Mouse (Mus musculus) CH12.LX (cell line): ENCODE results near the gene Gramd1a. TPM values are rescaled to one million over a fixed set of nuclear protein-coding genes. Genes with fewer than 3 reads are reported as not detected.
A peak's percentile ranks its signal among the peaks of the same experiment; 100 is the strongest.

Experiments used
- DNase-seq: peaks from one replicate; pipeline ENCODE4 v3.0.0-alpha.2; 2013; ENCODE audit errors: extremely low read depth
- H3K27ac ChIP-seq: 2 replicates; pipeline ENCODE4 v1.5.1; 2012; ENCODE audit warnings: low read depth, mild to moderate bottlenecking, control low read depth, moderate library complexity; ENCODE audit not compliant: insufficient read depth
- H3K27me3 ChIP-seq: replicated peaks from 2 replicates; pipeline ENCODE3; 2012; ENCODE audit warnings: inconsistent platforms
- H3K36me3 ChIP-seq, 2 experiments: replicated peaks in 1 of 2; 2 replicates each; pipeline versions ENCODE3 to v1.6.1; 2012; ENCODE audit warnings: inconsistent platforms in 1 of 2, low read length in 1 of 2, mild to moderate bottlenecking in 1 of 2, mixed read lengths in 1 of 2, moderate library complexity in 1 of 2; ENCODE audit not compliant: control insufficient read depth in 1 of 2, insufficient read depth in 1 of 2
- H3K4me1 ChIP-seq, 2 experiments: 2 replicates each; pipeline ENCODE4 v1.6.1; 2012; ENCODE audit warnings: inconsistent platforms in 1 of 2, moderate library complexity in 1 of 2; ENCODE audit not compliant: insufficient read depth in 2 of 2, control insufficient read depth in 1 of 2
- H3K4me2 ChIP-seq: 2 replicates; pipeline ENCODE4 v1.6.1; 2012; ENCODE audit warnings: low read depth, mild to moderate bottlenecking, control low read depth; ENCODE audit not compliant: poor library complexity, insufficient read depth, severe bottlenecking
- H3K4me3 ChIP-seq, 3 experiments: fragments of 150-350 bp in 1 of 3; sonication (generic) in 1 of 3; replicated peaks in 1 of 3; 2 replicates each; pipeline versions ENCODE3 to v1.5.1; 2011 to 2012; ENCODE audit warnings: low read depth in 2 of 3, low read length in 2 of 3, mild to moderate bottlenecking in 2 of 3, moderate library complexity in 2 of 3, control low read depth in 1 of 3, improper control_type of control experiment in 1 of 3, inconsistent platforms in 1 of 3, mixed read lengths in 1 of 3; ENCODE audit not compliant: poor library complexity in 1 of 3
- H3K79me2 ChIP-seq: replicated peaks from 2 replicates; pipeline ENCODE4 v1.6.1; 2012; ENCODE audit warnings: mild to moderate bottlenecking, moderate library complexity; ENCODE audit not compliant: control insufficient read depth, poor library complexity, insufficient read depth, severe bottlenecking; ENCODE audit errors: extremely low read depth
- H3K9ac ChIP-seq: 2 replicates; pipeline ENCODE4 v1.6.1; 2012; ENCODE audit warnings: low read depth, mild to moderate bottlenecking, control low read depth, moderate library complexity; ENCODE audit not compliant: insufficient read depth
- H3K9me3 ChIP-seq: replicated peaks from 2 replicates; pipeline ENCODE3; 2012; ENCODE audit warnings: low read length, inconsistent platforms, mixed read lengths
- CTCF ChIP-seq, 2 experiments: IDR thresholded peaks in 1 of 2; conservative IDR thresholded peaks in 1 of 2; 2 replicates each; pipeline ENCODE4 v1.5.1; 2011 to 2012; ENCODE audit warnings: low read depth in 2 of 2, low read length in 2 of 2, improper control_type of control experiment in 1 of 2, inconsistent platforms in 1 of 2, mild to moderate bottlenecking in 1 of 2, moderate library complexity in 1 of 2
- E2F4 ChIP-seq: IDR thresholded peaks from 2 replicates; pipeline ENCODE4 v1.6.1; 2011; ENCODE audit warnings: low read depth, low read length, improper control_type of control experiment; ENCODE audit not compliant: insufficient replicate concordance
- ELF1 ChIP-seq: IDR thresholded peaks from 2 replicates; pipeline ENCODE4 v1.6.1; 2014; ENCODE audit warnings: low read depth, mild to moderate bottlenecking, inconsistent platforms, low read length, improper control_type of control experiment
- ETS1 ChIP-seq: conservative IDR thresholded peaks from 2 replicates; pipeline ENCODE4 v1.6.1; 2012; ENCODE audit warnings: low read depth, mild to moderate bottlenecking, inconsistent platforms, low read length, improper control_type of control experiment, moderate library complexity
- IRF4 ChIP-seq: IDR thresholded peaks from 2 replicates; pipeline ENCODE4 v1.6.1; 2014; ENCODE audit warnings: low read depth, mild to moderate bottlenecking, inconsistent platforms, low read length, improper control_type of control experiment
- KAT2A ChIP-seq: IDR thresholded peaks from 2 replicates; pipeline ENCODE4 v1.6.1; 2012; ENCODE audit warnings: low read length, improper control_type of control experiment, inconsistent platforms; ENCODE audit not compliant: insufficient replicate concordance
- MAFK ChIP-seq: IDR thresholded peaks from 2 replicates; pipeline ENCODE4 v1.6.1; 2011; ENCODE audit warnings: low read length, improper control_type of control experiment; ENCODE audit not compliant: insufficient replicate concordance
- MEF2A ChIP-seq: IDR thresholded peaks from 2 replicates; pipeline ENCODE4 v1.6.1; 2014; ENCODE audit warnings: low read depth, mild to moderate bottlenecking, inconsistent platforms, low read length, improper control_type of control experiment, borderline replicate concordance
- NELFE ChIP-seq: IDR thresholded peaks from 2 replicates; pipeline ENCODE4 v1.6.1; 2011; ENCODE audit warnings: low read depth, low read length, improper control_type of control experiment
- PAX5 ChIP-seq: IDR thresholded peaks from 2 replicates; pipeline ENCODE4 v1.6.1; 2012; ENCODE audit warnings: low read length, inconsistent platforms, mixed read lengths
- RAD21 ChIP-seq: IDR thresholded peaks from 2 replicates; pipeline ENCODE4 v1.6.1; 2011; ENCODE audit warnings: low read depth, mild to moderate bottlenecking, low read length, improper control_type of control experiment, moderate library complexity
- SMC3 ChIP-seq: IDR thresholded peaks from 2 replicates; pipeline ENCODE4 v1.6.1; 2011; ENCODE audit warnings: low read depth, low read length, improper control_type of control experiment
- ZMIZ1 ChIP-seq: IDR thresholded peaks from 2 replicates; pipeline ENCODE4 v1.6.1; 2012; ENCODE audit warnings: low read depth, mild to moderate bottlenecking, inconsistent platforms, low read length, improper control_type of control experiment
- ZNF384 ChIP-seq: IDR thresholded peaks from 2 replicates; pipeline ENCODE4 v1.6.1; 2012; ENCODE audit warnings: low read depth, low read length, improper control_type of control experiment, inconsistent platforms
- dilution Hi-C: fragments of 300-500 bp; cut with MboI; formaldehyde crosslinking; loops from 2 replicates; pipeline ENCODE4 v1.14.3; 2020; ENCODE audit warnings: low sequenced_read_pairs; ENCODE audit not compliant: extremely low pct_unique_long_range_greater_than_20kb, extremely low pct_ligation_motif_present
- in situ Hi-C: fragments of 300-500 bp; cut with MboI; formaldehyde crosslinking; loops from 3 replicates; pipeline ENCODE4 v1.14.3; 2019; ENCODE audit warnings: low sequenced_read_pairs, low pct_ligation_motif_present, low pct_unique_long_range_greater_than_20kb, mixed read lengths
- polyA plus RNA-seq: library from polyadenylated mRNA; unstranded; fragments of >175 nt; gene quantifications from 2 replicates; pipeline ENCODE4 v1.2.1, GENCODE M21; 2012; ENCODE audit warnings: low read depth; ENCODE audit not compliant: insufficient read length
- total RNA-seq, 2 experiments: library from RNA; depleted of rRNA; stranded (reverse); fragments of 300-350 nt in 1 of 2; fragments of >200 nt in 1 of 2; gene quantifications; 2 replicates each; pipeline ENCODE4 v1.2.3; 2012 to 2014

Gramd1a gene
- total and polyA plus RNA-seq, 3 experiments, result 49.5 to 90.7 (median 86.0) TPM

GRCm38 (mm10) chr7:31182863-31183262 lies 27.2 kb upstream of the Gramd1a start:
- TF ChIP-seq SMC3, result peak; percentile 53
- no peak for TF ChIP-seq PAX5
- TF ChIP-seq CTCF (conservative IDR thresholded peaks at IDR 0.05 in 1 of 2, IDR thresholded peaks at IDR 0.05 in 1 of 2; ENCODE audit: low read depth in 2 of 2, low read length in 2 of 2), result peak; percentile 8 to 69; a peak in 3 of 4 replicates
- peak; percentile 76 for TF ChIP-seq RAD21
- peak; percentile 48 for DNase-seq
- Histone ChIP-seq H3K9me3 (peaks cover 7% of the 10 kb centered on the region), H3K27ac (no peak overlapping the region), H3K36me3 (no peaks in the 10 kb centered on the region), H3K4me3 (no peak overlapping the region), H3K27me3 (peaks cover 15% of the 10 kb centered on the region), H3K4me2 (no peak overlapping the region), H3K79me2 (no peaks in the 10 kb centered on the region), H3K9ac (no peak overlapping the region), H3K4me1 (peaks cover 0 to 7% of the 10 kb centered on the region in 2 experiments; a peak in 2 of 4 replicates)
- in situ Hi-C loops (loop anchor here (25.0 kb wide), 1 partner anchor 129 kb away; no protein-coding TSS in a partner anchor), dilution Hi-C loops (no loop called here)

GRCm38 (mm10) chr7:31176886-31177763 lies 21.4 kb upstream of the Gramd1a start:
- H3K4me3 ChIP-seq, result no peak overlapping the region
- H3K9ac ChIP-seq, result no peak overlapping the region
- H3K27ac ChIP-seq, result no peak overlapping the region
- peaks cover 15% of the 10 kb centered on the region for H3K9me3 ChIP-seq
- peak; percentile 78 for DNase-seq
- no peaks in the 10 kb centered on the region for H3K79me2 ChIP-seq
- in situ Hi-C loops (loop anchor here (5.0 to 25.0 kb wide), 3 partner anchors 35 to 135 kb away; no protein-coding TSS in a partner anchor), dilution Hi-C loops (no loop called here)
- peaks cover 19% of the 10 kb centered on the region for H3K27me3 ChIP-seq
- H3K4me2 ChIP-seq, result peak overlapping the region; percentile 54
- no peaks in the 10 kb centered on the region for H3K36me3 ChIP-seq
- H3K4me1 ChIP-seq, result peaks cover 8 to 25% of the 10 kb centered on the region in 2 experiments; a peak in 3 of 4 replicates
- TF ChIP-seq MAFK (no peak), ELF1 (0 out of 2 replicates have a peak, but pooled peaks have one; percentile 22), SMC3 (peak; percentile 85), ETS1 (no peak), RAD21 (peak; percentile 91), CTCF (conservative IDR thresholded peaks at IDR 0.05 in 1 of 2, IDR thresholded peaks at IDR 0.05 in 1 of 2; ENCODE audit: low read depth in 2 of 2, low read length in 2 of 2) (peak; percentile 91 to 95), KAT2A (no peak)

- no peak overlapping the region for H3K4me3 ChIP-seq
- TF ChIP-seq IRF4, result 0 out of 2 replicates have a peak, but pooled peaks have one; percentile 33
- no peak for TF ChIP-seq PAX5
- peak; percentile 82 for TF ChIP-seq MEF2A
- no peak for TF ChIP-seq NELFE
- TF ChIP-seq ZMIZ1, result no peak
- no peak for TF ChIP-seq ZNF384
- no peak for TF ChIP-seq KAT2A
- TF ChIP-seq E2F4, result no peak
- peaks cover 16% of the 10 kb centered on the region for H3K27me3 ChIP-seq
- in situ Hi-C loops (loop anchor here (5.0 to 25.0 kb wide), 3 partner anchors 33 to 137 kb away; no protein-coding TSS in a partner anchor), dilution Hi-C loops (no loop called here)
- H3K79me2 ChIP-seq, result no peaks in the 10 kb centered on the region
- H3K4me1 ChIP-seq, result peaks cover 8 to 25% of the 10 kb centered on the region in 2 experiments
- no peaks in the 10 kb centered on the region for H3K36me3 ChIP-seq
- peaks cover 15% of the 10 kb centered on the region for H3K9me3 ChIP-seq
- no peak overlapping the region for H3K27ac ChIP-seq
- no peak overlapping the region for H3K4me2 ChIP-seq
- no peak overlapping the region for H3K9ac ChIP-seq
- peak; percentile 74 for DNase-seq
These were observed 19.4 kb upstream of the Gramd1a start for GRCm38 (mm10) chr7:31175096-31175495.
